Mouse (Mus musculus) duodenum, adult 2 months (tissue): Measurements from ENCODE around the gene Heatr1. TPM values are rescaled to one million over a fixed set of nuclear protein-coding genes. Genes with fewer than 3 reads are reported as not detected.

Experiments used
- polyA plus RNA-seq: library from polyadenylated mRNA; depleted of rRNA; stranded (reverse); fragments of >200 nt; gene quantifications from 2 replicates; pipeline ENCODE4 v1.2.3, GENCODE M21; 2012; ENCODE audit warnings: low replicate concordance; rRNA removed

The Heatr1 gene
- 4.2 and 5.5 TPM in 2 replicates for polyA plus RNA-seq

DNA sequence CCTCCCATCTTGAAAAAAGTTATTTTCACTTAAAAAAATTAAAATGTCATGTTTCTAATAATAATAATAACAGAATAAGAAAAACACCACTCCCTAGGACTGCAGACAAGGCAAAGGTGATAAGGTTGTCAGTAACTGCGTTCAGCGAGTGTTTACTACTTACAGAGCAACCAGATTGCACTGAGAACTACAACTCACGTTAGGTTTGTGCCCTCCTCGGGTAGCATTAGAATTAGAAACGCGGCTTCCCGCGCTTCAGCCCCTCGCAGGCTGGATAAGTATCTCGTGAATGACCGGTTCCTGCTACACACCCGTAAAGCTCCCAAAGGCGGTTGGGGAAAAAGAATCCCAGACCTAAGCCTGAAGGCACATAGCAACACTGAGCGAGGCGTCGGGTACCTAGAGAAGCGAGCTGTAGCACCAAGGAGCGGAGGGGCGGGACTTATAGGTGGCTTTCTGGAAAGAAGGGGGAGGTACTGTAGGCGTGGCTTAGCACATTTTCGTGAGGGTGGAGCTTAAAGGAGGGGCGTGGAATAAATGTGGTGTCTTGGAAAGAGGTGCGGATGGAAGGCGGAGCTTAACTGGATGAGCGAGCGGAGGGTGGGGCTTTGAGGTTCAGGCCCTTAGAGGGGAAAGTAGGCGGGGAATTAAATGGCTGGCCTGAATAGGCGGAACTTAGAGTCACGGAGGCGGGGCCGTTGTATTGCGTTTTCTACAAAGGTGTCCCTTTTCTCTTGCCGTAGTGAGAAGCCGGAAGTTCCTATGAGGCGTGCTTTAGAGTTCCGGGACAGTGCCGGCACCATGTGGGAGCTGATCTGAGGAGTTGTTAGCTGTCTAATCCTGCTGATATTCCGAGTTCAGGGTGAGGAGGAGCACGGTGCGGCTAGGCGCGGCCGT, at the start of gene Heatr1:
Heatr1 (plus strand) TSS at position 419 of the 897 bp plus-strand sequence.

DNA sequence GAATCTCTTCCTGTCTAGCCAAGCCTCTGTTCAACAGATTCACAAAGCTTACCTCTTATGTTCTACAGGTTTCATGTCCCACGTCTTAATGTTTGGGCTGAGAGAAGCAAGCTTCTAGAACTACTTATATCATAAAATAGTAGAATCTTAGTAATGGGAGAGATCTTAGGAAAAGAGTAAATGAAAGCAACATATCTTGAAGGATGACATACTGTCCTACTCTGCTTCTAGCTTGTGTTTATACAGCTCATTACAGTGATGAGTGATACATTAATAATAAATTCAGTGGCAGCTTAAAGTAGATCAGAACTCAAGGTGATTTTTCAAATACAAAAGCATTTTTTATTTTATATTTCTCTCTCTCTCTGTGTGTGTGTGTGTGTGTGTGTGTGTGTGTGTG, 70.0 kb downstream of the Heatr1 start, which contains the start of gene Lgals8:
Lgals8 (minus strand) TSS at position 101 of the 400 bp plus-strand sequence.

Other genes starting within 250 kb of the Heatr1 start
- 1.4 and 1.6 TPM in 2 replicates for gene Mtr, start 136.9 kb upstream of the Heatr1 start, polyA plus RNA-seq
- gene Actn2, start 54.3 kb upstream of the Heatr1 start, polyA plus RNA-seq = 6.5 and 8.6 TPM in 2 replicates
- 10.0 and 11.2 TPM in 2 replicates for gene Lgals8, start 69.9 kb downstream of the Heatr1 start, polyA plus RNA-seq
- 0.27 and 0.30 TPM in 2 replicates for gene Edaradd, start 125.4 kb downstream of the Heatr1 start, polyA plus RNA-seq
- gene Ero1lb, start 170.8 kb downstream of the Heatr1 start, polyA plus RNA-seq = 8.5 and 8.7 TPM in 2 replicates